Mouse (Mus musculus) embryonic facial prominence, embryonic 11.5 days (tissue): ENCODE results near the gene Kif19a. TPM values are rescaled to one million over a fixed set of nuclear protein-coding genes. Genes with fewer than 3 reads are reported as not detected.
A peak's percentile ranks its signal among the peaks of the same experiment; 100 is the strongest.

Experiments
- ATAC-seq: fragments of 200-750 bp; cut with Nextera tagmentation; replicated peaks from 2 replicates; pipeline ENCODE4 v1.8.0; 2017; ENCODE audit warnings: low read depth; ENCODE audit not compliant: insufficient number of reproducible peaks, low FRiP score, low TSS enrichment
- DNase-seq: peaks from one replicate; pipeline ENCODE4 v3.0.0-alpha.2; 2015; ENCODE audit warnings: low spot score
- H3K27ac ChIP-seq: fragments of 300-500 bp; sonication (generic); replicated peaks from 2 replicates; pipeline ENCODE4 v1.5.1; 2014; ENCODE audit warnings: mild to moderate bottlenecking, low read depth, low read length, control low read depth
- H3K27me3 ChIP-seq: fragments of 300-500 bp; sonication (generic); 2 replicates; pipeline ENCODE4 v1.6.1; 2014; ENCODE audit warnings: mild to moderate bottlenecking, low read length, moderate library complexity, mixed read lengths; ENCODE audit not compliant: control insufficient read depth, insufficient read depth
- H3K36me3 ChIP-seq: fragments of 300-500 bp; sonication (generic); replicated peaks from 2 replicates; pipeline ENCODE4 v1.6.1; 2014; ENCODE audit warnings: low read depth, mild to moderate bottlenecking, low read length, moderate library complexity, mixed read lengths; ENCODE audit not compliant: control insufficient read depth, insufficient read depth
- H3K4me1 ChIP-seq: fragments of 300-500 bp; sonication (generic); 2 replicates; pipeline ENCODE4 v1.6.1; 2014; ENCODE audit warnings: low read length, mixed read lengths; ENCODE audit not compliant: control insufficient read depth, insufficient read depth
- H3K4me2 ChIP-seq: fragments of 300-500 bp; sonication (generic); 2 replicates; pipeline ENCODE4 v1.6.1; 2014; ENCODE audit warnings: low read depth, mild to moderate bottlenecking, control low read depth, low read length, moderate library complexity
- H3K4me3 ChIP-seq: fragments of 300-500 bp; sonication (generic); 2 replicates; pipeline ENCODE4 v1.5.1; 2014; ENCODE audit warnings: low read depth, low read length, control low read depth
- H3K9ac ChIP-seq: fragments of 300-500 bp; sonication (generic); replicated peaks from 2 replicates; pipeline ENCODE4 v1.6.1; 2014; ENCODE audit warnings: mild to moderate bottlenecking, control low read depth, low read length
- H3K9me3 ChIP-seq: fragments of 300-500 bp; sonication (generic); replicated peaks from 2 replicates; pipeline ENCODE4 v1.6.1; 2016; ENCODE audit warnings: mild to moderate bottlenecking, low read length, inconsistent platforms, mixed read lengths; ENCODE audit not compliant: control insufficient read depth
- WGBS: fragments of 180-500 bp; shearing (Covaris S2); extraction: QIAGEN DNeasy Blood & Tissue Kit; methylation state at CpG from one replicate; pipeline ENCODE4 v1.1.7; 2014; 5-methylcytosine and 5-hydroxymethylcytosine counted together
- polyA plus RNA-seq: library from polyadenylated mRNA; unstranded; fragments of >200 nt; fragmentation: Nextera tagmentation; extraction: Ambion mirVana; gene quantifications from 2 replicates; pipeline ENCODE4 v1.2.1, GENCODE M21; 2014

Gene Kif19a
- polyA plus RNA-seq, 1 experiment from 2014 or later = 0.81 TPM

DNA sequence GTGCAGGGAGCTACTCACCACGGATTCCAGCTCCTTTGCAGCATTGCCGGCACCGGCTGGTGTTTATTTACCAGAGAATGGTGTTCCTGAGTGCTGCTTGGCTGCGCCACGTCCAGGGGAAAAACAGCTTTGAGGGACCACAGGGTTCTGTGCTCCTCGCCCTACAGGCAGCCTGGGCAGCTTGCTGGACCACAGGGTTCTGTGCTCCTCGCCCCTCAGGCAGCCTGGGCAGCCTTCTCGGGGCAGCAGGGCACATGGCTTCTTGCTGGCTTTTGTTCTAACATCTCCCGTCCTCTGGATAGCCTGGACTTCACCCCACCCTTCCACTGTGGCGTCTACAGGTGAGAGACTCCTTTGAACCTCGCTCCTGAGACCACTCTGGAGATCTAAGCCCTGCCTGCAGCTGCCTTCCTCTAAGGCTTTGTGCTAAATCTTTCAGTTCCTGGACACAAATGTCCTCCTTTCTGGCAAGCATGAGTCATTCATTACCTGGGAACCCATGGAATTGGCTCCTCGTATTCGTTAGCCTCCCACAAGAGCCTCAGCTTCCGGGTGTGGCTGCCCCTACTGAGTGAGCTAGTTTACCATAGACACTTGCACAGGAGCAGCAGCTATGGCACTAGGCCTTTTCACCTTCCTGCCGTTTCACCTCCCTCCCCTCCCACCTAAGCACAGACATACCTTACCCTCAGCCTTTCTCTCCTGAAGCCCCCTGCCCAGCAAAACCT, 37.5 kb downstream of the Kif19a start:
- Histone ChIP-seq H3K4me1 (no peaks in the 10 kb centered on the region), H3K27me3 (no peaks in the 10 kb centered on the region), H3K36me3 (no peaks in the 10 kb centered on the region), H3K9me3 (no peaks in the 10 kb centered on the region), H3K27ac (no peak overlapping the region), H3K4me2 (no peak overlapping the region), H3K4me3 (no peak overlapping the region), H3K9ac (0 out of 2 replicates have a peak overlapping the region, but pooled peaks have one; percentile 11)
- DNase-seq (no peak), ATAC-seq (no peak)
- WGBS = 62% methylated on average over 15 of the region's 15 CpGs

DNA sequence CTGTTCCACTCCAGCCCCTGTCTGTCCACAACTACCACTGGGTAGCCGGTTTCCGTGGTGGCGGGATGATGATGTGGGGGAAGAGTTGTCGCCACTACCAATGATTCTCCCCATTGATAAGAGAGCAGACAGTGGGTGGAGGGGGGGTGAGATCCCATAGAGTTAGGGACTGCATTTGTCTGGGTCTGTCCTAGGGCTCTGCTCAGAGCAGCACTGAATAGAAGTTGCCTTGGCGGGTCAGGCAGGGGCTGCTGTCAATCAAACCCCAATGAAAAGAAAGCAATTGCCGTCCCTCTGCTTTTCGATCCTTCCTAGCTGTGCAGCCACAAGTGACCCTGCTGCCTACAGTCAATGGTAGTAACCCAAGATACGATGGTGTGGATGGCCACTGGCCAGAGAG, 38.8 kb downstream of the Kif19a start:
- Histone ChIP-seq H3K9me3 (no peaks in the 10 kb centered on the region), H3K36me3 (no peaks in the 10 kb centered on the region), H3K9ac (no peak overlapping the region), H3K4me2 (no peak overlapping the region), H3K27ac (no peak overlapping the region), H3K4me3 (no peak overlapping the region), H3K27me3 (no peaks in the 10 kb centered on the region), H3K4me1 (no peaks in the 10 kb centered on the region)
- 40% methylated on average over 8 of the region's 8 CpGs for WGBS
- DNase-seq (no peak), ATAC-seq (0 out of 2 replicates have a peak, but pooled peaks have one; percentile 38)

DNA sequence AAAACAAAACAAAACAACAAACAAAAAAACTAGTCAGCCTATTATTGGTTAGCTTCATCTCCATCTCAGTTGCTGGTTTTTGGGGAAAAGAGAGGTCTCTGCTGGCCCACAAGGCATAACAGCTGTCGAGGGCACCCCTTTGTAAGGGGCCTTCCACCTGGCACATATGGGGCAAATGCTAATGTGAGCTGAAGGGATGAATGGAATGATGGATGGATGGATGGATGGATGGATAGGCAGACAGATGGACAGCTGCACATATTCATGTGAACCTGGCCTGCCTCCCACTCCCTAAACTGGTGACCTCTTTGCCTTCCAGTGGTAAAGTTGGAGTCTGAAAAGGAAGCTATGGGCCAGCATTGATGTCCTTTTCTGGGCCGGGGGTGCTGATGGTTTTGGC, 41.8 kb downstream of the Kif19a start:
- ATAC-seq = no peak
- no peaks in the 10 kb centered on the region for H3K4me1 ChIP-seq

DNA sequence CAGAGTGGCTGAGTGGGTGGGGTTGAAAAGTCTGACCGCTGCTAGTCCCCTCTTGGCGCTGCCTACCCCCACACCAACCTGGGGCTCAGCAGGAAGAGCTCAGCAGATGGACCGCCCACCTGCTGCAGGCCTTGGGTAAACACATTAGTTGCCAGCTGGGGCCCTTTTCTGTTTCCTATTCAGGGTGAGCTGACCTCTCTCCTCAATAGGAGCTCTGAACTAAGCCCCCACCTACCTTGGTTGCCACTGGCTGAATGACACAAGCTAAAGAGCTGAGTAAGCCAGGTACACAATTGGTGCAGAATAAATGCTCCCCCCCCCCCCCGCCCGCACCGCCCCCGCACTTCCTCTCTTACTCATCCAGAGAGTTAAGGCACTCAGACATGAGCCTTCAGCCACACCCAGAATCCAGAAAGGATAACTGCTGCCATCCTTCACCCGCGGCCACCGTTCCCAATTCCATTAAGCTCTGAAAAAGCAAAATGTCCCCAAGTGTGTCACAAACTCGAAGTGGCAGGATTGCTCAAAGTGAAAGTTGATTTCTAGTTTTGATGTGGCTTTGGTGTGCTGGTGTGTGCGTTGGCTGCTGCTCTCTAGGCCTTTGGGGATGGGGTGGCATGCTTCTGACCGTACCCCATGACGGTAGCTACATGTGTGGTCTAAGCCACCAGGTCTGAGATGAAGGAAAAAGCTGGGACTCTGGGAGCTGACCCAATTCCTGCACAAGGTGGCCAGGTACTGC, 42.7 kb downstream of the Kif19a start:
- H3K27me3 ChIP-seq = no peaks in the 10 kb centered on the region
- no peaks in the 10 kb centered on the region for H3K9me3 ChIP-seq
- H3K4me2 ChIP-seq = no peak overlapping the region
- H3K36me3 ChIP-seq = no peaks in the 10 kb centered on the region
- no peaks in the 10 kb centered on the region for H3K4me1 ChIP-seq
- DNase-seq (peak; percentile 36), ATAC-seq (no peak)
- 29% methylated on average over 13 of the region's 14 CpGs for WGBS
- no peak overlapping the region for H3K27ac ChIP-seq
- no peak overlapping the region for H3K4me3 ChIP-seq
- H3K9ac ChIP-seq = no peak overlapping the region

More for the DNA sequence above, 41.8 kb downstream of the Kif19a start:
- Histone ChIP-seq H3K4me2 (no peak overlapping the region), H3K9ac (no peak overlapping the region), H3K9me3 (no peaks in the 10 kb centered on the region), H3K36me3 (no peaks in the 10 kb centered on the region), H3K4me3 (no peak overlapping the region), H3K27ac (no peak overlapping the region), H3K27me3 (no peaks in the 10 kb centered on the region)
- 55% methylated on average over 2 of the region's 2 CpGs for WGBS
- DNase-seq = no peak

DNA sequence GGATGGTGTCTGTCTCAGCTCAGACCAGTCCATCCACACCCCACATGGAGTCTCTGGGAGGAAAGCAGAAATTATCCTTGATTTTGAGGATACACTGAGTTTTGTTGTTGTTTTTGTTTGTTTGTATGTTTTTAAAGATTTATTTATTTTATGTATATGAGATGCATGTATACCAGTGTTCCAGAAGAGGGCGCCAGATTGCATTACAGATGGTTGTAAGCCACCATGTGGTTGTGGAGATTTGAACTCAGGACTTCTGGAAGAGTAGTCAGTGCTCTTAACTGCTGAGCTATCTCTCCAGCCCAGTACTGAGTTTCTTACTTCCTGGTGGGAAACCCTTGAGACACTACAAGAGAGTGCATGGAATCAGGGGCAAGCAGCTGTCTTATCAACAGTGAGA, 44.2 kb downstream of the Kif19a start:
- WGBS = 94% methylated on average over 1 of the region's 1 CpGs
- H3K27ac ChIP-seq = no peak overlapping the region
- no peak overlapping the region for H3K9ac ChIP-seq
- no peaks in the 10 kb centered on the region for H3K9me3 ChIP-seq
- no peaks in the 10 kb centered on the region for H3K27me3 ChIP-seq
- DNase-seq (peak; percentile 23), ATAC-seq (no peak)
- no peak overlapping the region for H3K4me2 ChIP-seq
- no peaks in the 10 kb centered on the region for H3K4me1 ChIP-seq
- no peak overlapping the region for H3K4me3 ChIP-seq
- no peaks in the 10 kb centered on the region for H3K36me3 ChIP-seq

DNA sequence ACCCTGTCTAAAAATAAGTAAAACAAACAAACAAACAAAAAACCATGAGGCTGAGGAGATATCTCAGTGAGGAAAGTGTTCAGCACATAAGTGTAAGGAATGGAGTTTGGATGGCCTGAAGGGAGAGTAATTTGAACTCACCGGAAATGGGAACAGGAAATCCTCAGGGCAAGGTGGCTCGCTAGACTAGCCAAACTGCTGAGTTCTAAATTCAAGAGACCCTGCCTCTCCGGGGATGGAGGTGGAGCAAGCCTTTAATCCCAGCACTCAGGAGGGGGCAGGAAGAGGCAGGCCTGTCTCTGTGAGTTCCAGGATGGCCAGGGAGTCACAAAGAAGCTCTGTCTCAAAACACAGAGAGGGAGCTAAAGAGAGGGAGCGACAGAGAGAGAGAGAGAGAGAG, 45.2 kb downstream of the Kif19a start:
- Histone ChIP-seq H3K9ac (no peak overlapping the region), H3K27me3 (no peaks in the 10 kb centered on the region), H3K27ac (no peak overlapping the region), H3K9me3 (no peaks in the 10 kb centered on the region), H3K4me1 (no peaks in the 10 kb centered on the region), H3K36me3 (no peaks in the 10 kb centered on the region), H3K4me3 (no peak overlapping the region), H3K4me2 (no peak overlapping the region)
- DNase-seq (peak; percentile 66), ATAC-seq (no peak)
- 9% methylated on average over 4 of the region's 4 CpGs for WGBS

DNA sequence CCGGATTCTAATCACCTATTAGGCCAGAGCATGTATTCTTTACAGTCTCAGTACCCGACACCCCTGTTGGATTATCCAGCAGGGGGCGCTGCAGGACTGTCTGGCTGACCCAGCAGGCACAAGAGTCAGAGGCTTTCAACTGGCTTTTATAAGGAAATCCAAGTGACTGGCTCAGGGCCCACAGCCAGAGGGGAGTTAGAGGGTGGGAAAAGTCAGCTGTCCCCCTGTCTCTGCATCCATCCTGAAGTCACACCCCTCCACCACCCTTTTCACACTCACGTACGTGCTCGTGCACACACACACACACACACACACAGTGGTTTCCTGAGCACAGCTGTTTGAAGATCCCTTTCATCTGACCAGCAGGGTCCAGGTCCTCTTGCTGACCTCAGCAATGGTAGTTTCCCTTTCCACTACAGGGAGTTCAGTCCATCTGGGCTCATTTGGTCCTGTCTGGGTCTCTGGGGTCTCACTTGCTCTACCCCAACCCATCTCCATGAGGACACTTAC, 47.6 kb downstream of the Kif19a start:
- Histone ChIP-seq H3K4me1 (no peaks in the 10 kb centered on the region), H3K9me3 (no peaks in the 10 kb centered on the region), H3K27me3 (no peaks in the 10 kb centered on the region), H3K4me3 (no peak overlapping the region), H3K27ac (no peak overlapping the region), H3K4me2 (no peak overlapping the region), H3K36me3 (no peaks in the 10 kb centered on the region), H3K9ac (no peak overlapping the region)
- peak; percentile 92 for DNase-seq
- WGBS = 14% methylated on average over 6 of the region's 6 CpGs
- ATAC-seq = peak; percentile 63
